Mouse (Mus musculus) liver, postnatal 0 days (tissue): ENCODE results near the gene Bend7.

Experiments used
- CTCF ChIP-seq: sonication (generic); IDR thresholded peaks from 2 replicates; pipeline ENCODE4 v1.5.1; 2016; ENCODE audit warnings: antibody characterized with exemption, low read depth
- EP300 ChIP-seq: IDR thresholded peaks from 2 replicates; pipeline ENCODE4 v1.6.1; 2016; ENCODE audit warnings: antibody characterized with exemption, low read depth, mild to moderate bottlenecking

DNA sequence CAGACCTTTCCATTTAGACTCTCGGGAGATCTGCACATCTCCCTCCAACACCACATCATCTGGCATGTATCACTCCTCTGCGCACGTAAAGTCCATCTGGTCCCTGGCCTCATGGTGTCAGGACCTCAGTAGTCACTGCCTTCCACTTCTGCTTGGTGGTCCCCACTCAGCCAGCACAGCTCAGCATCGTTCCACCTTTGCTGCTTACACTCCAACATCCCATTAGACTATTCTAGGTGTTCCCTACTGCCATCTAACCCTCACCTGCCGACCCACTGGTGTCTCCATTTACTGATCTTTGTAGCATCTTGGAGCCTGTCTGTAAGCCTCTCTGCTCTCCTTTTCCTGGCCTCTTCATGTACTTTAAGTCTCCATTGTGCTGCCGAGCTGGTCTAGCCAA lies 67.4 kb downstream of the Bend7 start:
- TF ChIP-seq CTCF, result no peak
- no peak for TF ChIP-seq EP300
